8 mouse cellular contexts compared by ENCODE assay signal in genomic region chr14:20113964-20114363, GRCm38 (mm10). TPM values are rescaled to one million over a fixed set of nuclear protein-coding genes. Genes with fewer than 3 reads are reported as not detected.
DNase-seq lines count a peak whose midpoint lies in the region; ATAC-seq lines count a peak whose summit lies in the region.

No protein-coding gene starts in this region.

- H3K4me1 ChIP-seq in forebrain, embryonic 16.5 days (replicated peaks; ENCODE audit: control insufficient read depth, insufficient read depth, low read length) = no peaks in the 10 kb centered on the region
- H3K4me1 ChIP-seq in hindbrain, embryonic 13.5 days (replicated peaks) = 0 out of 2 replicates have a peak, but pooled peaks cover 4% of the 10 kb centered on the region

- 0 out of 2 replicates have a peak, but pooled peaks cover 3% of the 10 kb centered on the region for H3K9me3 ChIP-seq in forebrain, embryonic 16.5 days (ENCODE audit: control insufficient read depth, low read length)
- 0 out of 2 replicates have a peak, but pooled peaks cover 5% of the 10 kb centered on the region for H3K9me3 ChIP-seq in hindbrain, embryonic 13.5 days

- H3K4me2 ChIP-seq in forebrain, embryonic 16.5 days (ENCODE audit: low read length) = no peak overlapping the region
- no peak overlapping the region for H3K4me2 ChIP-seq in hindbrain, embryonic 13.5 days

- no peak overlapping the region for H3K9ac ChIP-seq in forebrain, embryonic 16.5 days (replicated peaks; ENCODE audit: low read depth, low read length)
- H3K9ac ChIP-seq in hindbrain, embryonic 13.5 days = no peak overlapping the region

- no peaks in the 10 kb centered on the region for H3K27me3 ChIP-seq in forebrain, embryonic 16.5 days (replicated peaks; ENCODE audit: control insufficient read depth, insufficient read depth, low read length)
- H3K27me3 ChIP-seq in hindbrain, embryonic 13.5 days = 0 out of 2 replicates have a peak, but pooled peaks cover 5% of the 10 kb centered on the region

- WGBS in forebrain, embryonic 16.5 days = 3% methylated on average over 6 of the region's 6 CpGs
- WGBS in hindbrain, embryonic 13.5 days = 7% methylated on average over 6 of the region's 6 CpGs

- H3K27ac ChIP-seq in forebrain, embryonic 16.5 days (ENCODE audit: low read length) = no peak overlapping the region
- no peak overlapping the region for H3K27ac ChIP-seq in hindbrain, embryonic 13.5 days

- H3K4me3 ChIP-seq in forebrain, embryonic 16.5 days (replicated peaks; ENCODE audit: low read length) = no peak overlapping the region
- no peak overlapping the region for H3K4me3 ChIP-seq in hindbrain, embryonic 13.5 days

- no peaks in the 10 kb centered on the region for H3K36me3 ChIP-seq in forebrain, embryonic 16.5 days (ENCODE audit: control insufficient read depth, insufficient read depth)
- no peaks in the 10 kb centered on the region for H3K36me3 ChIP-seq in hindbrain, embryonic 13.5 days

- DNase-seq in MEL-GATA-1-ER (ENCODE audit: extremely low read depth, low read depth) = peak; percentile 15
- DNase-seq in cerebellum, adult 11-12 months = peak; percentile 26
- peak; percentile 75 to 84 for DNase-seq in layer of hippocampus, postnatal 14 days (ENCODE audit: low spot score in 2 of 2)
- peak; percentile 92 for DNase-seq in lung, postnatal 10 days
- DNase-seq in retina, embryonic 14.5 days (ENCODE audit: low spot score) = peak; percentile 94
- peak; percentile 83 for DNase-seq in thymus, postnatal 25 days

- peak; percentile 76 for ATAC-seq in forebrain, embryonic 16.5 days
- ATAC-seq in hindbrain, embryonic 13.5 days (ENCODE audit: low FRiP score) = peak; percentile 43; the same call in 1 of the 2 replicates

RNA-seq across cellular contexts. Expression of gene Saysd1, which starts 24.4 kb away (rescaled TPM):
- 14.3 and 15.3 TPM in 2 replicates for polyA plus RNA-seq in forebrain, embryonic 16.5 days (2015; fragmentation: Nextera tagmentation; extraction: Ambion mirVana)
- 14.7 and 15.5 TPM in 2 replicates for polyA plus RNA-seq in hindbrain, embryonic 13.5 days (2015; fragmentation: Nextera tagmentation; extraction: Ambion mirVana)
- 1 to 10 TPM; 5.2 to 6.6 TPM for total RNA-seq in layer of hippocampus, postnatal 14 days (2021)

Comparison
In these comparisons a context has a peak if more than half of its experiments do, and no peak if none do; other contexts are left out.
1. DNase-seq: peak in every context shown above with its lines; median percentile 94 in retina, embryonic 14.5 days; 92 in lung, postnatal 10 days; 83 in thymus, postnatal 25 days; 80 in layer of hippocampus, postnatal 14 days; 26 in cerebellum, adult 11-12 months; 15 in MEL-GATA-1-ER.